ENCODE assay signal across 9 mouse cellular contexts in the genomic region with DNA sequence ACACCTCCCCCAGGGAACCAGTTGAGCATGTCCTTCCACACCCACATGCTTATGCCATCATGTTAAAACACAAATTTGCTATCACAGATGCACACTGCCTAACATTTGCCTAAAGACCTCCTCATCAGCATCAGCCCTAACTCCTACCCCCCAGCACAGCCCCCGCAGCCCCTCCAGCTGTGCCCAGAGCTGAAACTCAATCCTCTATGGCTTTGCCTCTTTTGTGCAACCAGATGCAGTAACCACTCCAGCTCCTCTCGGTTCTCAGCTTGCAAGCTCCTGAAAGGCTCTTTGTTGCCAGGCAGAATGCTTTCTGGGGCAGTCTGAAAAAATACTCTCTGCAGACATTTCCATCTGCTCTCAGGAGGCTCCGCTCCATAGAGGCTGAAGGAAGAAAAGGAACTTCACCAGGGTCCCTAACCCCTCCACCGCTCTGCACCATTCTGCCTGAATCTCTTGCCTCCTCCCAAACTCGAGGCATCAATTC.
A peak's percentile ranks its signal among the peaks of the same experiment; 100 is the strongest.
DNase-seq lines count a peak whose midpoint lies in the region; ATAC-seq lines count a peak whose summit lies in the region.
"Had no signal": no experiment of that assay in that cellular context is flagged by ENCODE, and none has a peak within 500 bp of the region (broad histone marks: within the 10 kb centered on the region; RNA-seq: fewer than 3 reads in every experiment).

No protein-coding gene starts in this region.

- peak overlapping the region; percentile 86 for H3K27ac ChIP-seq in forebrain, embryonic 15.5 days (replicated peaks)
- peak overlapping the region; percentile 75 for H3K27ac ChIP-seq in neural tube, embryonic 14.5 days (ENCODE audit: low read depth, low read length)
- no peak overlapping the region for H3K27ac ChIP-seq in heart, embryonic 10.5 days

- peaks cover 56% of the 10 kb centered on the region for H3K4me1 ChIP-seq in forebrain, embryonic 15.5 days
- H3K4me1 ChIP-seq in neural tube, embryonic 14.5 days (ENCODE audit: control insufficient read depth, insufficient read depth, low read length), result peaks cover 34% of the 10 kb centered on the region
- H3K4me1 ChIP-seq in heart, embryonic 10.5 days, result no peaks in the 10 kb centered on the region

- ATAC-seq in forebrain, embryonic 15.5 days (replicated peaks), result peak; percentile 79
- ATAC-seq in neural tube, embryonic 14.5 days (ENCODE audit: low read depth), result peak; percentile 49; the same call in 1 of the 2 replicates

- peak overlapping the region; percentile 4; the same call in 1 of the 2 replicates for H3K9ac ChIP-seq in forebrain, embryonic 15.5 days (replicated peaks)
- H3K9ac ChIP-seq in neural tube, embryonic 14.5 days (replicated peaks; ENCODE audit: low read depth, low read length), result 0 out of 2 replicates have a peak overlapping the region, but pooled peaks have one; percentile 13

- H3K36me3 ChIP-seq in forebrain, embryonic 15.5 days, result no peaks in the 10 kb centered on the region
- H3K36me3 ChIP-seq in neural tube, embryonic 14.5 days (ENCODE audit: control insufficient read depth, insufficient read depth, low read length), result no peaks in the 10 kb centered on the region
- no peaks in the 10 kb centered on the region for H3K36me3 ChIP-seq in heart, embryonic 10.5 days

- H3K4me2 ChIP-seq in forebrain, embryonic 15.5 days (replicated peaks), result no peak overlapping the region; the same call in 1 of the 2 replicates
- no peak overlapping the region for H3K4me2 ChIP-seq in neural tube, embryonic 14.5 days (ENCODE audit: low read depth, low read length)

- H3K27me3 ChIP-seq in forebrain, embryonic 15.5 days, result no peaks in the 10 kb centered on the region
- no peaks in the 10 kb centered on the region for H3K27me3 ChIP-seq in neural tube, embryonic 14.5 days (ENCODE audit: control insufficient read depth, insufficient read depth, low read length)
- H3K27me3 ChIP-seq in heart, embryonic 10.5 days (ENCODE audit: insufficient read depth, poor library complexity, severe bottlenecking), result peaks cover 33% of the 10 kb centered on the region

- H3K4me3 ChIP-seq in forebrain, embryonic 15.5 days, result no peak overlapping the region
- H3K4me3 ChIP-seq in neural tube, embryonic 14.5 days (ENCODE audit: low read depth, low read length), result no peak overlapping the region
- no peak overlapping the region for H3K4me3 ChIP-seq in heart, embryonic 10.5 days

- DNase-seq in cerebellum, postnatal 10 days, result peak; percentile 36 to 39
- DNase-seq in cerebellum, postnatal 4 days (ENCODE audit: low spot score in 2 of 2), result no peak
- peak; percentile 49 to 71 for DNase-seq in left cerebral cortex, adult 18-20 months (ENCODE audit: low spot score in 2 of 2)
- no peak for DNase-seq in heart, embryonic 10.5 days (ENCODE audit: low spot score)
- DNase-seq in ovary, adult 18-20 months (ENCODE audit: low spot score), result no peak
- no peak for DNase-seq in spleen, adult 12 weeks (ENCODE audit: low spot score)
- DNase-seq: adrenal gland, adult 8-10 months had no signal

- WGBS in forebrain, embryonic 15.5 days, result 4% methylated on average over 5 of the region's 5 CpGs
- WGBS in neural tube, embryonic 14.5 days, result 11% methylated on average over 5 of the region's 5 CpGs
- 55% methylated on average over 5 of the region's 5 CpGs for WGBS in heart, embryonic 10.5 days

- H3K9me3 ChIP-seq in forebrain, embryonic 15.5 days, result no peaks in the 10 kb centered on the region
- H3K9me3 ChIP-seq in neural tube, embryonic 14.5 days (ENCODE audit: control insufficient read depth, low read length), result no peaks in the 10 kb centered on the region
- no peaks in the 10 kb centered on the region for H3K9me3 ChIP-seq in heart, embryonic 10.5 days

Comparison
In these comparisons a context has a peak if more than half of its experiments do, and no peak if none do; other contexts are left out.
1. DNase-seq: peak in cerebellum, postnatal 10 days (2 of 2) and left cerebral cortex, adult 18-20 months (2 of 2); none in cerebellum, postnatal 4 days (0 of 2), heart, embryonic 10.5 days (single experiment), ovary, adult 18-20 months (single experiment) and spleen, adult 12 weeks (single experiment).